Mouse (Mus musculus) embryonic fibroblast, embryonic 13.5 days (primary cell): ENCODE data around the gene Mpzl3. TPM values are rescaled to one million over a fixed set of nuclear protein-coding genes. Genes with fewer than 3 reads are reported as not detected.
"Not testable (repeated sequence)": the region's sequence is repeated elsewhere in the genome, so short reads cannot be mapped to it uniquely, and the experiment has no call there.

ENCODE experiments used
- H3K27ac ChIP-seq: 2 replicates; pipeline ENCODE4 v1.5.1; 2012; ENCODE audit warnings: low read length, control low read depth, inconsistent platforms; ENCODE audit not compliant: insufficient read depth
- H3K4me1 ChIP-seq: 2 replicates; pipeline ENCODE4 v1.6.1; 2011; ENCODE audit warnings: low read length; ENCODE audit not compliant: control insufficient read depth, insufficient read depth
- H3K4me3 ChIP-seq: 2 replicates; pipeline ENCODE4 v1.5.1; 2011; ENCODE audit warnings: mild to moderate bottlenecking, control low read depth, low read length; ENCODE audit not compliant: insufficient read depth
- CTCF ChIP-seq: IDR thresholded peaks from 2 replicates; pipeline ENCODE4 v1.5.1; 2011; ENCODE audit warnings: mild to moderate bottlenecking, control low read depth, low read length, moderate library complexity, borderline replicate concordance; ENCODE audit not compliant: insufficient read depth
- POLR2A ChIP-seq: IDR thresholded peaks from 2 replicates; pipeline ENCODE4 v1.6.1; 2011; ENCODE audit warnings: low read depth, mild to moderate bottlenecking, control low read depth, low read length, moderate library complexity
- polyA plus RNA-seq: library from polyadenylated mRNA; stranded (reverse); fragments of >200 nt; gene quantifications from 2 replicates; pipeline ENCODE4 v1.2.4, GENCODE M21; 2011; ENCODE audit warnings: low read depth; ENCODE audit not compliant: missing spikeins, insufficient read length

Gene Mpzl3
- polyA plus RNA-seq, 1 experiment: 4.0 TPM

DNA sequence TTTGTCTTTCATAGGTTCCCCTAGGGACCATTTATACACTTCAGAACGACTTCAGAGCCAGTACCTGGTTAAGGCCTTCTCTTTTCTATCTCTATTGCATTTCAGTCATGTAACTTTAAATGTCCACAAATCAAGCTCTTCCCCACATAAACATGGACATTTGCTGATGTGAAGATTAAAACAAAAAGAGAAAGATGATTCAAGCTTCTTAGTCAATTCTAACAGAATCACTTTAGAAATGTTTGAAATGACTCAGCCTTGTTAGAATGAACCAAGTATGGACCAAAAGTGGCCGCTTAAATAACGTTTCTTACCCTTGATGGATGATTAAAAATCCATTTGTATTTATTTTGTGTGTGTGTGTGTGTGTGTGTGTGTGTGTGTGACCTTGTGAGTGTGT is 31.3 kb upstream of the Mpzl3 start:
- Histone ChIP-seq H3K4me1 (no peaks in the 10 kb centered on the region), H3K27ac (no peak overlapping the region), H3K4me3 (no peak overlapping the region)
- TF ChIP-seq CTCF (no peak), POLR2A (no peak)

DNA sequence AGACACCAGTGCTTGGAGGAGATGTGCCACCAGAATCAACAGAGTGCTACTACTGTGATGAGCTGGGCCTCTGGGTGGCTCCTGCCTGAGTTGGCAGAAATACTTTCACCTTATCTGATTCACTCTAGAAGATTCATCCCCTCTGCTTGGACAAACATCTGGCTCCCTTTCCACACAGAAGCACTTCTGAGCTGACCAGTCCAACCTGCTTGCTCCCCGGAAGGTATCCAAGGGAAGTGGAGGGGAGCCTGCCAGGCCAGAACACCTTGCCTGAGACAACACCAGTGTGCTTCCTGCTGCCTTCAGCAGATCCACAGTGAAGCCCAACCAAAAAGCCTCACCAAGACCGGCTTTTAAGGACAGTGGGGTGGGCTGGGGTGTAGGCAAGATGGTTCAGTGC is 30.8 kb upstream of the Mpzl3 start:
- TF ChIP-seq CTCF: no peak
- no peak for TF ChIP-seq POLR2A
- Histone ChIP-seq H3K27ac (no peak overlapping the region), H3K4me1 (no peaks in the 10 kb centered on the region), H3K4me3 (no peak overlapping the region)

GRCm38 (mm10) chr9:45027376-45027775 is 27.6 kb upstream of the Mpzl3 start:
- TF ChIP-seq POLR2A: no peak
- no peak for TF ChIP-seq CTCF
- Histone ChIP-seq H3K4me1 (no peaks in the 10 kb centered on the region), H3K27ac (no peak overlapping the region), H3K4me3 (no peak overlapping the region)

DNA sequence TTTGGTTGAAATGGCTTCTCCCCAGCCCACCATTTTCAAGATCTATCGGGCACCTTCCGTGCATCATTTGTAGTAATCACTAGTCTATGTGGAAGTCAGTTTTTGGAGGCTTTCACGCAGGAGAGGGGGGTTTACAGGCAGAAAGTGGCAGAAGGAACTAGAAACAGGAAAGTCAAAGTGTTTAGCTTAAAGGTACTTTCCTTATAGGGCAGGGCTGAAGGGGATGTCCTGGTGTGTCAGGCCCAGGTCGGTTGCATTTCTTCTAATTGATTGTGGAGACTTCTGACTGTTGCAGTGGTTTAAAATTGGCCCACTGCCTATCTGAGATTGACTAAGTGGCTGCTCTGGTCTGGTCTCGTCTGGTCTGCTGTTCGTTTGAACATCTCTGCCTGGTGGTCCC is 24.6 kb upstream of the Mpzl3 start:
- no peak overlapping the region for H3K4me3 ChIP-seq

GRCm38 (mm10) chr9:45032261-45032660 is 22.7 kb upstream of the Mpzl3 start:
- no peak overlapping the region for H3K27ac ChIP-seq
- no peak overlapping the region for H3K4me3 ChIP-seq
- H3K4me1 ChIP-seq: no peaks in the 10 kb centered on the region
- TF ChIP-seq CTCF (no peak), POLR2A (no peak)

More for the DNA sequence above, 24.6 kb upstream of the Mpzl3 start:
- Histone ChIP-seq H3K27ac (no peak overlapping the region), H3K4me1 (no peaks in the 10 kb centered on the region)
- TF ChIP-seq CTCF (no peak), POLR2A (no peak)

DNA sequence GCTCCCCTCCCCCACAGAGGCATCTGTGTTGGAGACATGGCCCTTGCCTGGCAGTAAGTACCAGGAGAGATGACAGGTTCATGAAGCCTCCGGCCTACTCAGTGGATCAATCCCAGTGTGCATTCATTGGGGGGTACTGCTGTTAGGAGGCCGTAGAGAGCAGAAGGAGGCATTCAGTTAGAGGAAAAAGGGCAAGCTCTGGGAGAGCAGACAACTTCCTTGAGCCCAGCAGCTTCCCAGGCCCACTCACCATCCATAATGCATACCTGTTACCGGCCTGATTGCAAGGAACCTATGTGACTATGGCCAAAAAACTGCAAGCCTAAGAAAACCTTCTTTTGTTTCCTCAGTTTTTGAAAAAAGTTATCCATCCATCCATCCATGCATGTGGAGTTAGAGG is 20.5 kb upstream of the Mpzl3 start:
- Histone ChIP-seq H3K4me3 (no peak overlapping the region), H3K4me1 (no peaks in the 10 kb centered on the region), H3K27ac (no peak overlapping the region)
- TF ChIP-seq POLR2A (no peak), CTCF (no peak)

DNA sequence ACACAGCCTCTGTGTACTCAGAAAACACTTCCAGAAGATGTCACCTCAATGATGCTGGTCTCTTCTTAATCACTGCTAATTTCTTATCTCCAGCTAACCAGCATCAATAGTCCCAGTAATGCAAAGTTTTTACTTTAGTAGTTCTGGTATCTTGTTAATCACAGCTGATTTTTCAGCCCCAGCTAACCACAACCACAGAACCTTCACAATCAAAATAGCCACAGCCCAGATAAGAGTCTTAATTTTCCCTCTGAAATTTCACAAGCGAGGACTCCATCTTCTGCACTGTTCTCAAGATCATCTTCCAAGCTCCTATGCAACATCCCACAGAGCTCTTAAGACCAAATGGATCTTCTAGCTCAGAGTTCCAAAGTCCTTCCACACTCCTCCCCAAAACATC is 17.2 kb upstream of the Mpzl3 start:
- H3K4me1 ChIP-seq, H3K27ac ChIP-seq, H3K4me3 ChIP-seq: not testable (repeated sequence)

DNA sequence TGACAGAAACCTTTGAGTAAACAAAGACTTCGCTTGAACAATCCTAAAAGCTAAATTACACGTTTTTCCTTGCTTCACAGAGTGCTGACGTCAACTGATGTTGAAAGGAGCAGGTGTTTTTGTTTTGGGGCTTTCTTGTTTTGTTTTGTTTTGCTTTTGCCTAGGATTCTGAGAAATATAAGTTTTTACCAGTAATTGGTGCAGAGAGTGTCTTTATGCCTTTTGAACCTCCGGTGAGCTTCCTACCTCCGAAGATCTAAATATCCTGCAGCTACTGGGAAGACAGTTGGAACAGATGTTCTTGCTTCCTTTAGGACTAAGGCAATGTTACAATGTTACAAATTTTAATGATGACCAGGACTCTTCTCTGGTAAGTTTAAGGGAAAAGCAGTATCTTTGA is 15.5 kb upstream of the Mpzl3 start, which contains the start of gene Mpzl2:
Gene Mpzl2, plus strand, starts transcription at position 301 of the 400 bp plus-strand sequence.
- Histone ChIP-seq H3K4me1 (no peaks in the 10 kb centered on the region), H3K27ac (no peak within 1 kb of the TSS), H3K4me3 (no peak within 1 kb of the TSS)
- no peak for TF ChIP-seq CTCF
- TF ChIP-seq POLR2A: no peak

DNA sequence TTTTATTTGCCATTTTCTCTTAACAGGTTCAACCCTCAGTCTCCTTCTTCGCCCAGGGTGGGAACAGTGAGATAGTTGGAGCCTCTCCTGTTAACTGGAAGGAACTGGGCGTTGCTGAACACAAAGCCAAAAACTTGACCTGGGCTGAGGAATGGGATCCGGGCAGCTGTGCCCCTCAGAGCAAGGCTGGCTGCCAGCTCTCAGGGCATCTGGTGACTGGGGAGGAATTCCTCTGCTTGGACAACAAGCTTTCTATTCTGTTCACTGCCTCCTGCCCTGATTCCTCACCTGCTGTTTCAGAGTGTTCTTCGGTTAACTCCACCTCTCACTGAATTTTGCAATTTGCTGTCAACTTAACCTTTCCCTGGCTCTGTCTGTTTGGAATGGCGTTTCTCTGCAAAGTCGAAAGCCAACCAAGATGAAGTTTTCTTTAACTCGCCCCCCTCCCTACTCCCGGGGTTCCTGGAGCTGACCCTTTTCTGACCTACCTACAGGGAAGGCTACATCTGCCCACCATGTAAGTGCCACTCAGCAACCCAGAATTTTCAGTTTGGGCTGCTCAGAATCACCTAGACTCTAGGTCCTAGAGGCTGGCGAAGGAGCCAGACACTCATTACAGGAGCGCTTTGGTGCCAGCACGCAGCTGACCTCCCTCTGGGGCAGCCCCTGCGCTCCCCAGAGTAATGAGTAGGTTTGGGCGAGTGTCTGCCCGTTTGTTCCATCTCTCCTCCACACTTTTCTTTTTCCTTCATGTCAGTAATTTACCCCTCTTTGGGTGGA is 14.7 kb upstream of the Mpzl3 start:
- TF ChIP-seq CTCF (no peak), POLR2A (no peak)
- no peak overlapping the region for H3K27ac ChIP-seq
- no peaks in the 10 kb centered on the region for H3K4me1 ChIP-seq
- H3K4me3 ChIP-seq: no peak overlapping the region

- H3K4me3 ChIP-seq: no peak overlapping the region
- no peak for TF ChIP-seq POLR2A
- TF ChIP-seq CTCF: no peak
Observed at GRCm38 (mm10) chr9:45041131-45041838, 13.7 kb upstream of the Mpzl3 start.

More at GRCm38 (mm10) chr9:45041131-45041838, 13.7 kb upstream of the Mpzl3 start:
- Histone ChIP-seq H3K27ac (no peak overlapping the region), H3K4me1 (no peaks in the 10 kb centered on the region)
